ENCODE assay signal across 28 mouse cellular contexts in the genomic region with DNA sequence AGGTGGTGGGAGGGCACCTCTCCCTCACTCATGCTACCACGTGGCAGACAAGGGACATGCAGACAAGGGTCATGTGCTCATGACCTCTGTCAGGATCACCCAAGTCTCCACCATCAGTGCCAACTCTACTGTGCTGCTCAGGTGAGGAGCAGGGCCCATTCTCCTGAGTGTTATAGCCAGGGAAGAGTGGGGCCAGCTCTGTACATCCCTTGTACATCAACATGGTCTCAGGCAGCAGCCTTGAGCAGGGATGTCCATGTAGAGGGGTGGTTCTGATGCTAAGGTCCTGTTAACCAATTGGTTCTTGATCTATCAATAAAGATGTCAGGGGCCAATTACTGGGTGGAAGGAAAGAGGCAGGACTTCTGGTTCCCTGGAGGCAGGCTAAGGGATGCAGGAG. TPM values are rescaled to one million over a fixed set of nuclear protein-coding genes. Genes with fewer than 3 reads are reported as not detected.
"Had no signal": no experiment of that assay in that cellular context is flagged by ENCODE, and none has a peak within 500 bp of the region (broad histone marks: within the 10 kb centered on the region; RNA-seq: fewer than 3 reads in every experiment).

No protein-coding gene starts in this region.

- ATAC-seq: midbrain, embryonic 16.5 days had no signal

- H3K4me3 ChIP-seq: midbrain, embryonic 10.5 days; midbrain, embryonic 12.5 days; myocyte; neural tube, embryonic 13.5 days; neural tube, embryonic 15.5 days had no signal

- H3K4me1 ChIP-seq: midbrain, embryonic 10.5 days; midbrain, embryonic 12.5 days; neural tube, embryonic 13.5 days; neural tube, embryonic 15.5 days had no signal

- H3K9me3 ChIP-seq: midbrain, embryonic 10.5 days; midbrain, embryonic 12.5 days; neural tube, embryonic 13.5 days; neural tube, embryonic 15.5 days had no signal

- DNase-seq: lung, adult 18-20 months; lung, embryonic 14.5 days; lung, postnatal 10 days; lung, postnatal 4 days; midbrain, embryonic 14.5 days; retina, postnatal 1 day; right cerebral cortex, adult 18-20 months; right cerebral cortex, postnatal 25 days; right cerebral cortex, postnatal 4 days; spleen, adult 18-20 months; thymus, adult 18-20 months; thymus, postnatal 25 days; thymus, postnatal 4 days had no signal

- H3K36me3 ChIP-seq: midbrain, embryonic 10.5 days; midbrain, embryonic 12.5 days; neural tube, embryonic 13.5 days; neural tube, embryonic 15.5 days had no signal

- H3K4me2 ChIP-seq: lung, embryonic 14.5 days; midbrain, embryonic 12.5 days; neural tube, embryonic 13.5 days; neural tube, embryonic 15.5 days had no signal

- H3K9ac ChIP-seq: lung, embryonic 14.5 days; midbrain, embryonic 12.5 days; neural tube, embryonic 13.5 days; neural tube, embryonic 15.5 days had no signal

- H3K27me3 ChIP-seq: midbrain, embryonic 12.5 days; neural tube, embryonic 13.5 days; neural tube, embryonic 15.5 days had no signal

- H3K27ac ChIP-seq: midbrain, embryonic 10.5 days; midbrain, embryonic 12.5 days; neural tube, embryonic 13.5 days; neural tube, embryonic 15.5 days had no signal

RNA-seq across cellular contexts. Expression of a gene that starts 42.9 kb away (rescaled TPM):
- total RNA-seq: megakaryocyte, adult 5-6 weeks; megakaryocyte-erythroid progenitor cell, adult 5-6 weeks had no signal
- polyA plus RNA-seq: lung, embryonic 14.5 days; lung, embryonic 16.5 days; midbrain, embryonic 10.5 days; midbrain, embryonic 12.5 days; midbrain, embryonic 14.5 days; midbrain, embryonic 16.5 days; myocyte; neural tube, embryonic 11.5 days; neural tube, embryonic 13.5 days; neural tube, embryonic 15.5 days; small intestine, adult 2 months; stomach, embryonic 14.5 days; stomach, embryonic 16.5 days; thymus, postnatal 0 days; urinary bladder, adult 2 months had no signal
